Mouse (Mus musculus) natural killer cell, adult 2 months (primary cell): ENCODE measurements around the gene Nusap1.
"Not testable (repeated sequence)": the region's sequence is repeated elsewhere in the genome, so short reads cannot be mapped to it uniquely, and the experiment has no call there.

Source experiments
- DNase-seq, 2 experiments: peaks; one replicate each; pipeline ENCODE4 v3.0.0; 2022; ENCODE audit warnings: low spot score in 2 of 2

Gene Nusap1

DNA sequence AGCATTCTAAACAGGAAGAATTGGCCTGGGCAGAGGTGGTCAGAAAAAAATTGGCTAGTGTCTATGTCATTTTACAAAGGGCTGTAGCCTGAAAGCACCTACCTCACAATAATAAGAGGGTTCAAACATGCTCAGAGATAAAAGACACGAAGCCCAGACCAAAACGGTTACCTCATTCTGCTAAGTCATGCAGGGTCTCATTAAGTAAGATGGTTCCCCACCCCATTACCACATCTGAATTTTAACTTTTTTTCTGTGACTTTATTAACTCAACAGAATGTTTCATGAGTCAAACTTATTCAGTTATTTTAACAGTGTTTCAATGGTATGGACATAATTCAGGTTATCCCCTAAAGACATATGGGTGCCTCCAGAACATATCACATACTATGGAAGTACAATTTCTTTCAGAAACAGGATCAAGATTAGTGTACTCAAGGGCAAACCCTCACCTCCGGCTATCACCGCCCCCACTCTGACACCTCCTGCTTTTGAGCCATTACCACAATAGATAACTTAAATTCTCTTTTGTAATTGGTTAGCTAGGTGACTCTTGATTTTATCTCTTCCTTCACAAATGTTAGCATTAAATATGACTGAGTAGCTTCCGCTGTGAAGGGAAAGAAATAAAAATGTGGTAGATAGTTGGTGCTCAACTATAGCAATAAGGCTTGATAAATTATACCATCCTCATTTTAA lies 23.3 kb downstream of the Nusap1 start:
- no peak for DNase-seq

DNA sequence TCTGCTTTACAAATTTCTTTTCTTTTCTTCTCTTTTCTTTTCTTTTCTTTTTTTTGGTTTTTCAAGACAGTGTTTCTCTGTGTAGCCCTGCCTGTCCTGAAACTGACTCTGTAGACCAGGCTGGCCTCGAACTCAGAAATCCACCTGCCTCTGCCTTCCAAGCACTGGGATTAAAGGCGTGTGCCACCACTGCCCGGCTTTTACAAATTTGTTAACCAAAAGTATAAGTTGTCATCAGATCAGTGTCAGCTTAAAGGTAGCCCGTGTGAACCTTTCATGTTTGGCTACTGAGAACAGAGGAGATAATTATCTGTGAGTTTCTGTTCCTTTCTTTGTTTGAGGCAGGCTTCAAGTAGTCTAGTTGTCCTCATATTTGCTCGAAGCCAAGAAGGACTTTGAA lies 26.2 kb downstream of the Nusap1 start:
- no peak for DNase-seq

DNA sequence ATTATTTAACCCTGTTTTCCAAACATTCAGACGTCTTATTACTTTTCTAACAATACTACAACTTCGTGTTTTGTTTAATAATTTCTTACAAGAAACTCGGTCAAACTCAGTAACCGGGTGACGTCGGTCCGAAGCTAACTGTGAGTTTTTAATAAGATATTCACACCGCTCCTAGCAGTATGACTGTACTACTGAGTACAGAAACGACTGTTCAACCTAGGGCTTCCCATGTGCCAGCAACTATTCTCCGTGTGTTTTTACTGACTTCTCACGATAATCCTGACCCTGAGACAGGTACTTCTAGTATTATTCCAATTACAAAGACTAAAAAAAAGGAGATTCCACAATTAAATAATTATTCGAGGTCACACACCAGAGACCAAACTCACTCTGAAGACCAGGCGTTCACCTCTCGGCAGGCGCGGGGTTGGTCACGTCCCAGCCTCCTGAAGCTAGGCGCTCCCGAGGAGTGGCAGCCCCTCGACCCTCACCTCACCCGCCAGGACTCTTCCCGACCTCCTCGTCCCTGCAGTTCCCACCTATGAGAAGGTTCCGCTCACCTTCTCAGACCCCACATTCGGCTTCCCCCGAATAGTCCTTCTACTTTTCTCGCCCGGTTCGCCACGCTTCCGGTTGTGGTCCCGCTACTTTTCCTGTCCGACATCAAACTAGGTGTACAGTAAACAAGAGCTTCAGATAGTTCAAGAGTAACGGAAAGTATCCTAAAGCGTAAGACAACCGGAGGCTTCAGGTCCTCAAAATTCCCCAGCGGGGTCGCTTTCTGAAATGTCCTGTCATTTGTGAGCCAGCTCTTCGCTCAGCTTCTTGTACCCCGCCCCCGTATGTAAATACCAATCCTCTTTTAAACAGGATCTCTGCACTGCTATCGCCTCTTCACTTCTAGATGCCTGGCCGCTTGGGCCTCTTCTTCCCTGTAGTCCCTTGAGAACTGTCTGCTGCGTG lies 44.4 kb downstream of the Nusap1 start, which contains the start of gene Ndufaf1:
Ndufaf1 (minus strand) TSS at position 608 of the 963 bp plus-strand sequence.
- DNase-seq = peak; percentile 79 to 81

DNA sequence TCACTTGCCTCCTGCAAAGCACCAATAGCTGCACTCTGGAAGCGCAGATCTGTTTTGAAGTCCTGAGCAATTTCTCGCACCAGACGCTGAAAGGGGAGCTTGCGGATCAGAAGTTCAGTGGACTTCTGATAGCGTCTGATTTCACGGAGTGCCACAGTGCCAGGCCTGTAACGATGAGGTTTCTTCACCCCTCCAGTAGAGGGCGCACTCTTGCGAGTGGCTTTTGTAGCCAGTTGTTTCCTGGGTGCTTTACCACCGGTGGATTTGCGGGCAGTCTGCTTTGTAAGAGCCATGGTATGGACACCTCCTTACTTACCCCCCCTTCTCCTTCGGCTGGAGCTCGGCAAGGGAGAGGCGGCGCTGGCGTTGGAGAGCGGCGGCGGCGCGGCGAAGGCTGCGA lies 47.6 kb downstream of the Nusap1 start:
- not testable (repeated sequence) for DNase-seq

DNA sequence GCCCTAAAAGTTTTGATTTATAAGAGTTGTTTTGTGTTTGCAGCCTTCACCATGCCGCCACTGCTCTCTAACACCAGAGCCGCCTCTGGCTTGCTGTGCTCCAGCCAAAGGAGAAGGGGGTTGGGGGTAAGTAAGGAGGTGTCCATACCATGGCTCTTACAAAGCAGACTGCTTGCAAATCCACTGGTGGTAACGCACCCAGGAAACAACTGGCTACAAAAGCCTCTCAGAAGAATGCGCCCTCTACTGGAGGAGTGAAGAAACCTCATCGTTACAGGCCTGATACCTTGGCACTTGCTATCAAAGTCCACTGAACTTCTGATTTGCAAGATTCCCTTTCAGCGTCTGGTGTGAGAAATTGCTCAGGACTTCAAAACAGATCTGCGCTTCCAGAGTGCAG lies 50.9 kb downstream of the Nusap1 start:
- DNase-seq = peak; percentile 18 to 29

DNA sequence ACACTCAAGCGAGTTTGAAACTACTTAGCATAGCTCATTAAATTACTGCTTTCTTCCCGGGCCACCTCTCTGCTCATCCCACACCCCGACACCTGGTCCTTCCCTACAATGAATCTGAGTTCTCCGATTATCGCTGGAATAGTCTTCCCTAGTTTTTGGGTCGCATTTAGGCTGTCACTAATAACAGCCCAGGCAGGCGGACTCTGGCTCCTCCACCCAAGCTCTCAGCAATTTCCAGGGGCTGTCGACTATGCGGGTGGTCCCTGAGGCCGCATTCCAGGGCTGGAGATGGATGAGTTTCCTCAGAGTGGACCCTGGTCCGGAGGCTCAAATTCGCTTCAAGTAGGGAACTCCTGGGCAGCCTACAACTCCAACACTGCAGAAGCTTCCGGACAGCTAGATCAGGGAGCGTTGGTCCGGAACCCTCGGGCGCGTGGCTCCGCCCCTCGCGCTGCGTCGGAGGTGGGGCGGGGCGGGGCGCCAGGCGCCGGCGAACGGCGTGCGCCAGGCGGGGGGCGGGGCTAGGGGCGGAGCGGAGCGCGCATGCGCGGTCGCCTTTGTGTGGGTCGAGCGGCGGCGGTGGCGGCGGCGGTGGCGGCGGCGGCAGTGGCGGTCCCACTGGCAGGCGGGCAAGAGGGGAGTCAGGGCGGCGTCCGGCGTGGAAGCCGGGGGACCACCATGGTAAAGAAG lies 56.6 kb downstream of the Nusap1 start, which contains the start of gene Rtf1:
Rtf1 (plus strand) TSS at position 544 of the 690 bp plus-strand sequence.
- peak; percentile 92 to 95 for DNase-seq

DNA sequence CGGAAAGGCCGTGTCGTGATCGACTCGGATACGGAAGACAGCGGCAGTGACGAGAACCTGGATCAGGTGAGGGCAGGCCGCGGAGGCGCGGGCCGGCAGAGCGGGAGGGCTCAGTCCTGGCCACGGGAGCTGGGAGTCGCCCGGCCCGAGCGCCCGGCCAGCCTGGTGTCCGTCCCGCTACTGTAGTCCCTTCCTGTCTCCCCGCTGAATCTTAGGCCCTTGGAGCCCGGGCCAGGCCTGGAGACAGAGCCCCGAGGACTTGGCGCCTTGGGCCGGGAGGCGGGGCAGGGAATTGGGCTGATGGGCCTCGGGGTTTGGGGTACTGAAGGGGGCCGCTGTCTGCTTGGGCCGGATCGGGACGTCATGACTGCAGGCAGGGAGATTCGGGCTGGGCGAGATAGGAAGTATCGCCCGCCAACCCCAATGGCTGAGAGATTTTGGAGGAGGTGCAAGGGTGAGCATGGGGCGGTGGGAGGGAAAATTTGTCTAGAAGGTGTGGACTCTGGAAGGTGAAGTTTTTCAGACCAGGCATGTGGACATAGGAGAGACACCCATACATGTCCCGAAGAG lies 57.2 kb downstream of the Nusap1 start:
- peak in 1 of 2 experiments; percentile 40 for DNase-seq

DNA sequence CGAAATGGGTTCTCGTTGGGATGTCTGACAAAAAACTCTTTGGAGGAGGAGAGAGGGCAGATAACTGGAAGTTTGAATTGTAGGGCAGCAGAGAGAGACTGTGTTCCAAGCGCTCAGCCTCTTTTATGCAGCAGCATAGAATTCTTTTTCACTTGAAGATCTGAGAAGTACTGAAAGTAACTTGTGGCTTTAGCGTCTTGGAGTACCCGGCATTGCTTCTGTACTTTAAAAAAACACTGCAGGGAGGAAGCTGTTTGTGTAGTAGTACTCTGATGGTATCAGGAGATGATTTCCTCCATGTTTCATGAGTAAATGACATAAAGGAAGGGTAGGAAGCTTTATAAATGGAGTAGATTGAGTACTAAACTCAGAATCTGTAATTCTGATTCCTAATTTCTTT lies 57.7 kb downstream of the Nusap1 start:
- no peak for DNase-seq

DNA sequence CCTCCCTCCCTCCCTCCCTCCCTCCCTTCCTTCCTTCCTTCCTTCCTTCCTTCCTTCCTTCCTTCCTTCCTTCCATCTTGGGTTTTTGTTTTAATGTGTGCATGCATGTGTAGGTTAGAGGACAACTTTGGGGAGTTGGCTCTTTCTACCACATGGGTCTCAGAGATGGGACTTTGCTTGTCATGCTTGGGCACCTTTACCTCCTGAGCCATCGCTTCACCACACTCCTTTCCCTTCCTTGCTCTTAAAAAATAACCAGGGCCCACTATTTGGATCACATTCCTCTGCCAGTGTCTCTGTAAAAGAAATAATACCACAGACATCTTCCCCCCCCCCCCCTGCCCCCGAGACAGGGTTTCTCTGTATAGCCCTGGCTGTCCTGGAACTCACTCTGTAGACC lies 65.6 kb downstream of the Nusap1 start:
- DNase-seq = no peak

DNA sequence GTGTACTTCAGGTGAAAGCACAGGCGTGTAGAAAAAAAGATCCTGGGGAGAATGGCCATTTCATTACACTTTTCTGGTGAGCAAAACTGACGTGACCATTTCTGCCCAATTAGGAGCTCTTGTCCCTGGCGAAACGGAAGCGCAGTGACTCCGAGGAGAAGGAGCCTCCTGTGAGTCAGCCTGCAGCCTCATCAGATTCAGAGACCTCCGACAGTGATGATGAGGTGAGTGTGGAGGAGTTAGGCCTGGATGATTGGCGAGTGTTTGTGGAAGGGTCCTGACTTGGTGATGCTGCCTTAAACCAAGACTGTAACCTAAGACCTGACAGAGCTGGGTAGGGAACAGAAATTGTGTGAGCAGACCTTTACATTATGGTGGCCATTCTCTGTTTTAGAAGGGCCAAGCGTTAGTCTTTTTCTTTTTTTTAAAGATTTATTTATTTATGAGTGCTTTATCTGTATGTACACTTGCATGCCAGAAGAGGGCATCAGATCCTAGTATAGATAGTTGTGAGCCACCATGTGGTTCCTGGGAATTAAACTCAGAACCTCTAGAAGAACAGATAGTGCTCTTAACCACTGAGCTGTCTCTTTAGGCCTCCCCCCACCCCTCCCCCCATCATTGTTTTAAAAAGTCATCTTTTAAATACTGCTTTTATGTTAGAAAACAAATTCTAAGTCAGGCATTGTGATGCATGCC lies 74.1 kb downstream of the Nusap1 start:
- no peak for DNase-seq

DNA sequence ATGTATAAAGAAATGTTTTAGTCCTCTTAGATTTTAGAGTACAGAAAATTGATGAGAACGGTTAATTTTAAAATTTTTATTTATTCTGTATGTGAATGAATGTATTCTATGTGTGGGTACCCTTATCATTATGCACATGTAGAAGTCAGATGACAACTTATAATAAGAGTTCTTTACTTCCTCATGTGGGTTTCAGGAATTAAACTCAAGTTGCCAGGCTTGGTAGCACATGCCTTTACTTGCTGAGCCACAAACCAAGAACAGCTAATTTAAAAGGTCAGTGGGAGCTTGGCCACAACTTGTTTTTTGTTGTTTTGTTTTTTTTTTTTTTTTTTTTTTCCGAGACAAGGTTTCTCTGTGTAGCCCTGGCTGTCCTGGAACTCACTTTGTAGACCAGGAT lies 76.7 kb downstream of the Nusap1 start:
- DNase-seq = no peak

DNA sequence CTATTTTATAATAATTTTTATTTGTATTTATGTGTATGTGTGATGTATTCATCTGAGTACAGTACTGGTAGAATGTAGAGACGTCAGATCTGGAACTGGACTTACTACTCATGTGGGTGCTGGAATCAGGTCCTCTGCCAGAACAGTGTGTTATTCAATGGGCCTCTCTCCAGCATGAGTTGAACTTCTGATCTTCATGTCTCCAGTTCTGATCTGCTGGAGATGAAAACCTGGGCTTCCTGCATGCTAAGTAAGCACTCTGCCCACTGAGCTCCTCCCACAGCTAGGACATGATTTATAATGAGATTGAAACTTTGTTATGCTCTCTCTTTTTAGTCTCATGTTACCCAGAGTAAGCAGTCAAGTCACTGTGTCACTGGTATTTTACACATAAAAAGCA lies 78.0 kb downstream of the Nusap1 start:
- DNase-seq = no peak

DNA sequence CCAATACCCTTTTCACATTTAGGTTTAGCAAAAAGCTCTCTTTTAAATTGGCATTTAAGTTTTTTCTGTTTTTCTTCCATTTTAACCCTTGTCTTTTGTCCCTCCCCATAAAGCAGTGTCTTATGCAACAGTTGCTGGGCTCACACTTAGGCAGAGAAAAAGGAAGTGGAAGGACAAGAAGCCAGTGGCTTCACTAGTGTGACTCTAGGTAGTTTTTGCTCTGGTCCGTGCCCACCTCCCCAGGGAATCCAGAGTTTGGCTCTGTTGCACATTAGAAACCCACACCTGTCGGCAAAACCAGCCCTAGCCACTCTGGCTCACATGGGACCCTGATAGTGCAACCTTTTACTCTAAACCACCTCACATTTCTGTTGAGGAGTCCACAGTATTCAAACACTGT lies 80.4 kb downstream of the Nusap1 start:
- peak in 1 of 2 experiments; percentile 43 for DNase-seq

DNA sequence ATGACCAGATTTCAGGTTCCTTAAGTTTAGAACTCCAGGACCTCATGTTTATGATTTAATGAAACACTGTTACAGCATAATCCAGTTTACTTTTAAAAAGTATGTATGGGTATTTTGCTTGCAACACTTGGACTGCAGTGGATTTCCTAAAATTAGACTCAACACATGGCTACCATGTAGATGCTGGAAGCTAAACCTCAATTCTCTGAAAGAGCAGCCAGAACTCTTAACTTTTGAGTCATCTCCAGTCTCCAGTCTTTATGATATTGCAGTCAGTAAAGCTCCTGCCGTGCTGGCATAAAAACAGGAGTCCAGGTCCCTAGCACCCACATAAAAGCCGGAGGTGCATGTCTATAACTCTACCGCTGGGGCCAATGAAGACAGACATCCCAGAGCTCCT lies 81.9 kb downstream of the Nusap1 start:
- no peak for DNase-seq
